Mouse (Mus musculus) MEL (cell line): Measurements from ENCODE around the gene Nus1. TPM values are rescaled to one million over a fixed set of nuclear protein-coding genes. Genes with fewer than 3 reads are reported as not detected.

Experiments used
- DNase-seq: peaks from one replicate; pipeline ENCODE4 v3.0.0; 2011; ENCODE audit warnings: low read depth, low spot score
- H3K27ac ChIP-seq: 2 replicates; pipeline ENCODE4 v1.5.1; 2012; ENCODE audit warnings: low read depth, mild to moderate bottlenecking, control low read depth, low read length, moderate library complexity; ENCODE audit not compliant: control insufficient read depth
- H3K27me3 ChIP-seq, 2 experiments: fragments of 150-350 bp in 1 of 2; sonication (generic) in 1 of 2; 2 replicates each; pipeline ENCODE4 v1.6.1; 2012; ENCODE audit warnings: low read length in 2 of 2, mild to moderate bottlenecking in 2 of 2, improper control_type of control experiment in 1 of 2, moderate library complexity in 1 of 2; ENCODE audit not compliant: insufficient read depth in 2 of 2, control insufficient read depth in 1 of 2
- H3K36me3 ChIP-seq, 2 experiments: 2 replicates each; pipeline ENCODE4 v1.6.1; 2012 to 2014; ENCODE audit warnings: low read length in 2 of 2, improper control_type of control experiment in 1 of 2, inconsistent platforms in 1 of 2, mild to moderate bottlenecking in 1 of 2; ENCODE audit not compliant: insufficient read depth in 2 of 2, control insufficient read depth in 1 of 2
- H3K4me1 ChIP-seq, 2 experiments: fragments of 150-350 bp in 1 of 2; sonication (generic) in 1 of 2; 2 replicates each; pipeline ENCODE4 v1.6.1; 2012; ENCODE audit warnings: low read length in 2 of 2, improper control_type of control experiment in 1 of 2, mild to moderate bottlenecking in 1 of 2; ENCODE audit not compliant: insufficient read depth in 2 of 2, control insufficient read depth in 1 of 2
- H3K4me3 ChIP-seq, 2 experiments: fragments of 150-350 bp in 1 of 2; sonication (generic) in 1 of 2; 2 replicates each; pipeline ENCODE4 v1.5.1; 2012; ENCODE audit warnings: low read depth in 2 of 2, low read length in 2 of 2, mild to moderate bottlenecking in 2 of 2, moderate library complexity in 2 of 2, control low read depth in 1 of 2, improper control_type of control experiment in 1 of 2; ENCODE audit not compliant: control insufficient read depth in 1 of 2, insufficient read depth in 1 of 2
- H3K79me2 ChIP-seq: 2 replicates; pipeline ENCODE4 v1.6.1; 2012; ENCODE audit warnings: mild to moderate bottlenecking, low read length, moderate library complexity; ENCODE audit not compliant: control insufficient read depth, poor library complexity, insufficient read depth
- H3K9ac ChIP-seq: 2 replicates; pipeline ENCODE4 v1.6.1; 2012; ENCODE audit warnings: low read depth, mild to moderate bottlenecking, control low read depth, low read length, moderate library complexity; ENCODE audit not compliant: control insufficient read depth, poor library complexity, severe bottlenecking
- H3K9me3 ChIP-seq: fragments of 150-350 bp; sonication (generic); replicated peaks from 2 replicates; pipeline ENCODE4 v1.6.1; 2012; ENCODE audit warnings: mild to moderate bottlenecking, low read length, improper control_type of control experiment, moderate library complexity; ENCODE audit not compliant: insufficient read depth
- CHD2 ChIP-seq: IDR thresholded peaks from 2 replicates; pipeline ENCODE4 v1.6.1; 2011; ENCODE audit warnings: low read length, improper control_type of control experiment
- CTCF ChIP-seq, 3 experiments: IDR thresholded peaks in 2 of 3; conservative IDR thresholded peaks in 1 of 3; 2 replicates each; pipeline ENCODE4 v1.5.1; 2011 to 2012; ENCODE audit warnings: low read length in 3 of 3, low read depth in 2 of 3, mild to moderate bottlenecking in 2 of 3, improper control_type of control experiment in 1 of 3, inconsistent platforms in 1 of 3, mixed read lengths in 1 of 3, moderate library complexity in 1 of 3; ENCODE audit not compliant: control insufficient read depth in 1 of 3, insufficient read depth in 1 of 3, poor library complexity in 1 of 3, severe bottlenecking in 1 of 3
- EP300 ChIP-seq, 2 experiments: IDR thresholded peaks; 2 replicates each; pipeline ENCODE4 v1.6.1; 2011; ENCODE audit warnings: improper control_type of control experiment in 2 of 2, low read length in 2 of 2, low read depth in 1 of 2, mild to moderate bottlenecking in 1 of 2
- GABPA ChIP-seq: IDR thresholded peaks from 2 replicates; pipeline ENCODE4 v1.6.1; 2012; ENCODE audit warnings: low read depth, mild to moderate bottlenecking, inconsistent platforms, low read length, improper control_type of control experiment, moderate library complexity
- JUND ChIP-seq: IDR thresholded peaks from 2 replicates; pipeline ENCODE4 v1.6.1; 2011; ENCODE audit warnings: low read depth, mild to moderate bottlenecking, improper control_type of control experiment, low read length
- MAZ ChIP-seq: IDR thresholded peaks from 2 replicates; pipeline ENCODE4 v1.6.1; 2012; ENCODE audit warnings: low read depth, mild to moderate bottlenecking, inconsistent platforms, low read length, improper control_type of control experiment
- MXI1 ChIP-seq: IDR thresholded peaks from 2 replicates; pipeline ENCODE4 v1.6.1; 2011; ENCODE audit warnings: mild to moderate bottlenecking, low read depth, low read length, improper control_type of control experiment
- MYC ChIP-seq: IDR thresholded peaks from 2 replicates; pipeline ENCODE4 v1.6.1; 2011; ENCODE audit warnings: low read depth, mild to moderate bottlenecking, low read length, improper control_type of control experiment, moderate library complexity
- NELFE ChIP-seq: IDR thresholded peaks from 2 replicates; pipeline ENCODE4 v1.6.1; 2011; ENCODE audit warnings: low read depth, low read length, improper control_type of control experiment
- NRF1 ChIP-seq: IDR thresholded peaks from 2 replicates; pipeline ENCODE4 v1.6.1; 2014; ENCODE audit warnings: low read depth, mild to moderate bottlenecking, inconsistent platforms, low read length, improper control_type of control experiment, moderate library complexity; ENCODE audit not compliant: poor library complexity, insufficient read depth, severe bottlenecking
- POLR2A ChIP-seq, 2 experiments: IDR thresholded peaks; 2 replicates each; pipeline ENCODE4 v1.6.1; 2011 to 2012; ENCODE audit warnings: low read length in 2 of 2, mild to moderate bottlenecking in 2 of 2, control low read depth in 1 of 2, improper control_type of control experiment in 1 of 2, low read depth in 1 of 2, moderate library complexity in 1 of 2; ENCODE audit not compliant: control insufficient read depth in 1 of 2, insufficient read depth in 1 of 2, poor library complexity in 1 of 2
- POLR2AphosphoS2 ChIP-seq: IDR thresholded peaks from 2 replicates; pipeline ENCODE4 v1.6.1; 2011; ENCODE audit warnings: low read length, improper control_type of control experiment
- RCOR1 ChIP-seq: IDR thresholded peaks from 2 replicates; pipeline ENCODE4 v1.6.1; 2012; ENCODE audit warnings: low read depth, mild to moderate bottlenecking, inconsistent platforms, low read length, improper control_type of control experiment
- SMC3 ChIP-seq: IDR thresholded peaks from 2 replicates; pipeline ENCODE4 v1.6.1; 2011; ENCODE audit warnings: low read depth, low read length, improper control_type of control experiment
- TBP ChIP-seq: IDR thresholded peaks from 2 replicates; pipeline ENCODE4 v1.8.0; 2011; ENCODE audit warnings: low read depth, low read length, improper control_type of control experiment
- TCF12 ChIP-seq: IDR thresholded peaks from 2 replicates; pipeline ENCODE4 v1.6.1; 2014; ENCODE audit warnings: low read depth, mild to moderate bottlenecking, inconsistent platforms, low read length, improper control_type of control experiment, moderate library complexity
- ZC3H11A ChIP-seq: IDR thresholded peaks from 2 replicates; pipeline ENCODE4 v1.6.1; 2012; ENCODE audit warnings: low read depth, mild to moderate bottlenecking, inconsistent platforms, low read length, improper control_type of control experiment
- ZMIZ1 ChIP-seq: IDR thresholded peaks from 2 replicates; pipeline ENCODE4 v1.6.1; 2012; ENCODE audit warnings: low read depth, mild to moderate bottlenecking, inconsistent platforms, low read length, improper control_type of control experiment, moderate library complexity
- ZNF384 ChIP-seq: IDR thresholded peaks from 2 replicates; pipeline ENCODE4 v1.6.1; 2012; ENCODE audit warnings: low read depth, mild to moderate bottlenecking, inconsistent platforms, low read length, improper control_type of control experiment
- polyA plus RNA-seq, 2 experiments: library from polyadenylated mRNA; stranded (reverse) in 1 of 2; unstranded in 1 of 2; fragments of >175 nt in 1 of 2; fragments of >200 nt in 1 of 2; gene quantifications; 2 replicates each; pipeline versions ENCODE4 v1.2.1 to v1.2.4; 2012; ENCODE audit warnings: low replicate concordance in 2 of 2, low read depth in 1 of 2; ENCODE audit not compliant: insufficient read length in 2 of 2, insufficient read depth in 1 of 2, missing spikeins in 1 of 2
- total RNA-seq: library from RNA; depleted of rRNA; stranded (reverse); fragments of 300-350 nt; gene quantifications from 2 replicates; pipeline ENCODE4 v1.2.3, GENCODE M21; 2012

Nus1 gene
- total and polyA plus RNA-seq, 3 experiments, result 25.6 to 52.4 (median 43.5) TPM

DNA sequence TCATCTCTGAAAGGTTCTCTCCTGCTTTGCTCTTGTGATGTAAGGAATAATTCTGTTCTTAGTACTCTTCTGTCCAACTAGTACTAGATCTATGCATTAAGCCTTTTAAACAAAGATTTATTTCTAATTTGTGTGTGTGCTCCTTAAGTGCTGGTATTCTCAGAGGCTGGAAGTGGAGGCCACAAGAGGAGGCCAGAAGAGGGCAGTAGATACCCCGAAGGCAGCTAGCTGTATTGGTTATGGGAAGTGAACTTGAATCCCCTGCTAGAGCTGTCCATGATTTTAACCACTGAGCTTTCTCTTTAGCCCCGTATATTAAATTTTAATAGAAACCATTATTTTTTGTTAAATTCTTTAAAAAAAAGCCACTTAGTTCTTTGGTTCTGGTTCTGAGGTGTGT lies 5.8 kb downstream of the Nus1 start:
- Histone ChIP-seq H3K4me1 (peaks cover 2 to 11% of the 10 kb centered on the region in 2 experiments; a peak in 3 of 4 replicates), H3K4me3 (no peak overlapping the region), H3K9me3 (no peaks in the 10 kb centered on the region), H3K27ac (no peak overlapping the region), H3K36me3 (peaks cover 1 to 29% of the 10 kb centered on the region in 2 experiments), H3K27me3 (no peaks in the 10 kb centered on the region), H3K9ac (no peak overlapping the region), H3K79me2 (peaks cover 82% of the 10 kb centered on the region)
- DNase-seq, result peak; percentile 65
- TF ChIP-seq SMC3, result 0 out of 2 replicates have a peak, but pooled peaks have one; percentile 2
- TF ChIP-seq ZMIZ1, result no peak
- TF ChIP-seq JUND, result no peak
- peak; percentile 50 to 59 (median 56) for TF ChIP-seq CTCF (IDR thresholded peaks at IDR 0.05 in 2 of 3, conservative IDR thresholded peaks at IDR 0.05 in 1 of 3; ENCODE audit: control insufficient read depth in 1 of 3, insufficient read depth in 1 of 3, low read depth in 2 of 3, low read length in 3 of 3, poor library complexity in 1 of 3, severe bottlenecking in 1 of 3)
- no peak for TF ChIP-seq MXI1

DNA sequence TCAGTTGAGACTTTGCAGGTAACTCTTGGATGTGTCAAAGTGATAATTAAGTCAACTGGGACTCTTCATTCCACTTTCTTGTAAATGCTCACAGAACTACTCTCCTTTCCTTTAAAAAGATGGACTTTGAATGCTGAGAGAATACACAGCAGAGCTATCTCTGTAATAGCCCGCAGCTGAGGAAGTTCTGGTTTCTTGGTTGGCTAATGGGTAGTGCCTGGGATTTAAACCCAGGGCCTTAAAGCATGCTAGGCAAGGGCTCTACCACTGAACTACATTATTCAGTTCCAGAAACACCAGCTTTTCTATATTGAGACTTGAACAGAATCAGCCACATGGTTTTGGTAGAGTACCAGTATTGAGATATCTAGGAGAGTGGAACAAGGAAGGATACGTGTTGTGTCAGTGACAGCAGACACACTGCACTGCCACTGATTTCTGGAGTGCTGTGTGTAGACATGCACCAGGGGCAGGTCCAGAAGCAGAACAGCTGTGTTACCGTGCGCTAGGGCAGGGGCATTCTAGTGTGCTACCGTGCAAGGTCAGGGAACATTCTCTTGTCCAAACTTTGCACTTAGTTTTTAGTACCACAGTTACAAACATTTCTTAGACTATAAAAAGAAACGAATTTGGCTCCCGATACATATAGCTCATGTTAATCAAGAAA lies 9.1 kb downstream of the Nus1 start:
- Histone ChIP-seq H3K9me3 (no peaks in the 10 kb centered on the region), H3K27ac (no peak overlapping the region), H3K27me3 (no peaks in the 10 kb centered on the region), H3K79me2 (peaks cover 54% of the 10 kb centered on the region), H3K36me3 (peaks cover 8 to 10% of the 10 kb centered on the region in 2 experiments; a peak in 3 of 4 replicates), H3K4me3 (no peak overlapping the region), H3K4me1 (peaks cover 2 to 5% of the 10 kb centered on the region in 2 experiments; a peak in 2 of 4 replicates), H3K9ac (no peak overlapping the region)
- TF ChIP-seq NRF1 (no peak), POLR2AphosphoS2 (no peak), GABPA (no peak), NELFE (no peak), POLR2A (IDR thresholded peaks at IDR 0.05; ENCODE audit: control insufficient read depth in 1 of 2, insufficient read depth in 1 of 2, low read depth in 1 of 2, low read length in 2 of 2, poor library complexity in 1 of 2) (no peak), RCOR1 (no peak), ZC3H11A (no peak), MAZ (no peak), ZNF384 (no peak), EP300 (IDR thresholded peaks at IDR 0.05; ENCODE audit: low read depth in 1 of 2, low read length in 2 of 2) (no peak), TBP (no peak), CHD2 (no peak), TCF12 (no peak), MYC (no peak), ZMIZ1 (no peak)
- DNase-seq, result no peak
